In genomic region chr2:32509287-32509686, GRCm38 (mm10) we compare ENCODE assay signal across 8 mouse cellular contexts. TPM values are rescaled to one million over a fixed set of nuclear protein-coding genes. Genes with fewer than 3 reads are reported as not detected.
A peak's percentile ranks its signal among the peaks of the same experiment; 100 is the strongest.
DNase-seq lines count a peak whose midpoint lies in the region; ATAC-seq and TF ChIP-seq lines count a peak whose summit lies in the region.

No protein-coding gene starts in this region.

- peak; percentile 58 for DNase-seq in hindbrain, embryonic 11.5 days (ENCODE audit: low spot score)
- DNase-seq in limb, embryonic 14.5 days (ENCODE audit: low spot score), result peak; percentile 40
- no peak for DNase-seq in cerebellum, postnatal 25 days
- DNase-seq in ovary, adult 18-20 months (ENCODE audit: low spot score), result no peak
- no peak for DNase-seq in ovary, postnatal 10 days (ENCODE audit: low spot score)

- H3K4me1 ChIP-seq in hindbrain, embryonic 11.5 days (replicated peaks; ENCODE audit: control insufficient read depth, insufficient read depth, low read length), result 0 out of 2 replicates have a peak, but pooled peaks cover 2% of the 10 kb centered on the region
- H3K4me1 ChIP-seq in hindbrain, embryonic 12.5 days, result peaks cover 9% of the 10 kb centered on the region; the same call in 1 of the 2 replicates
- H3K4me1 ChIP-seq in brown adipose tissue, adult 24 weeks (ENCODE audit: control insufficient read depth, insufficient read depth, insufficient read length, low read length), result peaks cover 29% of the 10 kb centered on the region
- H3K4me1 ChIP-seq in heart, embryonic 14.5 days (ENCODE audit: control insufficient read depth in 2 of 2, insufficient read depth in 2 of 2, low read length in 2 of 2), result peaks cover 11 to 15% of the 10 kb centered on the region in 2 experiments
- peaks cover 9% of the 10 kb centered on the region; the same call in 1 of the 2 replicates for H3K4me1 ChIP-seq in limb, embryonic 14.5 days (ENCODE audit: control insufficient read depth, insufficient read depth, low read length)

- no peak overlapping the region for H3K4me3 ChIP-seq in hindbrain, embryonic 11.5 days (ENCODE audit: low read depth, low read length)
- no peak overlapping the region for H3K4me3 ChIP-seq in hindbrain, embryonic 12.5 days
- no peak overlapping the region for H3K4me3 ChIP-seq in brown adipose tissue, adult 24 weeks (ENCODE audit: insufficient read depth, low read depth, low read length)
- no peak overlapping the region for H3K4me3 ChIP-seq in heart, embryonic 14.5 days (ENCODE audit: control insufficient read depth in 1 of 2, insufficient read depth in 1 of 2, low read depth in 1 of 2, low read length in 2 of 2)
- no peak overlapping the region for H3K4me3 ChIP-seq in limb, embryonic 14.5 days (replicated peaks; ENCODE audit: low read length)

- no peak overlapping the region for H3K4me2 ChIP-seq in hindbrain, embryonic 11.5 days (replicated peaks; ENCODE audit: low read depth, low read length)
- no peak overlapping the region for H3K4me2 ChIP-seq in hindbrain, embryonic 12.5 days (replicated peaks)
- no peak overlapping the region for H3K4me2 ChIP-seq in heart, embryonic 14.5 days (ENCODE audit: low read length)
- no peak overlapping the region for H3K4me2 ChIP-seq in limb, embryonic 14.5 days (replicated peaks; ENCODE audit: low read depth, low read length, severe bottlenecking)

- ATAC-seq in hindbrain, embryonic 11.5 days (ENCODE audit: low FRiP score), result no peak
- no peak for ATAC-seq in hindbrain, embryonic 12.5 days (ENCODE audit: low FRiP score)
- ATAC-seq in heart, embryonic 14.5 days (ENCODE audit: insufficient number of reproducible peaks, insufficient read depth, low FRiP score, low read depth), result no peak
- ATAC-seq in limb, embryonic 14.5 days (ENCODE audit: low FRiP score, low read depth), result no peak; the same call in 1 of the 2 replicates

- WGBS in hindbrain, embryonic 11.5 days, result 43% methylated on average over 4 of the region's 4 CpGs
- 44% methylated on average over 4 of the region's 4 CpGs for WGBS in hindbrain, embryonic 12.5 days
- 7% methylated on average over 4 of the region's 4 CpGs for WGBS in heart, embryonic 14.5 days
- WGBS in limb, embryonic 14.5 days, result 7% methylated on average over 4 of the region's 4 CpGs

- no peaks in the 10 kb centered on the region for H3K36me3 ChIP-seq in hindbrain, embryonic 11.5 days (ENCODE audit: control insufficient read depth, insufficient read depth, low read length)
- H3K36me3 ChIP-seq in hindbrain, embryonic 12.5 days, result no peaks in the 10 kb centered on the region
- no peaks in the 10 kb centered on the region for H3K36me3 ChIP-seq in heart, embryonic 14.5 days (ENCODE audit: control insufficient read depth, insufficient read depth, low read length)
- H3K36me3 ChIP-seq in limb, embryonic 14.5 days (ENCODE audit: control insufficient read depth, insufficient read depth, low read length), result no peaks in the 10 kb centered on the region

- TF ChIP-seq POLR2A in limb, embryonic 14.5 days (IDR thresholded peaks at IDR 0.05; ENCODE audit: borderline replicate concordance, extremely low read depth, insufficient read depth, insufficient read length), result no peak

- H3K27ac ChIP-seq in hindbrain, embryonic 11.5 days (ENCODE audit: low read depth, low read length), result peak overlapping the region; percentile 45; the same call in 1 of the 2 replicates
- H3K27ac ChIP-seq in hindbrain, embryonic 12.5 days, result no peak overlapping the region; the same call in 1 of the 2 replicates
- peak overlapping the region; percentile 96 for H3K27ac ChIP-seq in brown adipose tissue, adult 24 weeks (replicated peaks; ENCODE audit: low read depth, low read length)
- H3K27ac ChIP-seq in heart, embryonic 14.5 days (replicated peaks in 1 of 2; ENCODE audit: control insufficient read depth in 1 of 2, insufficient read depth in 1 of 2, low read depth in 2 of 2, low read length in 2 of 2), result peak overlapping the region; percentile 69 to 77; a peak in 3 of 4 replicates
- H3K27ac ChIP-seq in limb, embryonic 14.5 days (replicated peaks; ENCODE audit: low read depth, low read length), result 0 out of 2 replicates have a peak overlapping the region, but pooled peaks have one; percentile 28

- no peaks in the 10 kb centered on the region for H3K27me3 ChIP-seq in hindbrain, embryonic 11.5 days (ENCODE audit: control insufficient read depth, insufficient read depth, low read length)
- H3K27me3 ChIP-seq in hindbrain, embryonic 12.5 days, result no peaks in the 10 kb centered on the region
- no peaks in the 10 kb centered on the region for H3K27me3 ChIP-seq in heart, embryonic 14.5 days (ENCODE audit: control insufficient read depth, insufficient read depth, low read length)
- H3K27me3 ChIP-seq in limb, embryonic 14.5 days (ENCODE audit: control insufficient read depth, insufficient read depth, low read length), result no peaks in the 10 kb centered on the region

- H3K9me3 ChIP-seq in hindbrain, embryonic 11.5 days (ENCODE audit: control insufficient read depth, low read length), result no peaks in the 10 kb centered on the region
- H3K9me3 ChIP-seq in hindbrain, embryonic 12.5 days (replicated peaks), result peaks cover 3% of the 10 kb centered on the region; the same call in 1 of the 2 replicates
- 0 out of 2 replicates have a peak, but pooled peaks cover 3% of the 10 kb centered on the region for H3K9me3 ChIP-seq in heart, embryonic 14.5 days (ENCODE audit: control insufficient read depth, low read length)
- peaks cover 4% of the 10 kb centered on the region; the same call in 1 of the 2 replicates for H3K9me3 ChIP-seq in limb, embryonic 14.5 days (ENCODE audit: control insufficient read depth, low read length)

- no peak overlapping the region for H3K9ac ChIP-seq in hindbrain, embryonic 11.5 days (ENCODE audit: low read depth, low read length)
- no peak overlapping the region for H3K9ac ChIP-seq in hindbrain, embryonic 12.5 days
- H3K9ac ChIP-seq in heart, embryonic 14.5 days (ENCODE audit: low read length), result no peak overlapping the region
- no peak overlapping the region for H3K9ac ChIP-seq in limb, embryonic 14.5 days (ENCODE audit: low read depth, low read length, severe bottlenecking)

RNA-seq across cellular contexts. Expression of gene Fam102a, which starts 25.8 kb away (rescaled TPM):
- polyA plus RNA-seq in hindbrain, embryonic 11.5 days (2014; fragmentation: Nextera tagmentation; extraction: Ambion mirVana), result 9.0 and 9.2 TPM in 2 replicates
- 12.6 and 15.5 TPM in 2 replicates for polyA plus RNA-seq in hindbrain, embryonic 12.5 days (2016; fragmentation: Nextera tagmentation; extraction: Ambion mirVana)
- 6.3 and 15.4 TPM in 2 replicates for polyA plus RNA-seq in brown adipose tissue, adult 24 weeks (2012; ENCODE audit: insufficient read depth, insufficient read length, missing spikeins)
- 5.8 and 6.3 TPM in 2 replicates for polyA plus RNA-seq in heart, embryonic 14.5 days (2014; fragmentation: Nextera tagmentation; extraction: Ambion mirVana)
- 15.3 and 22.8 TPM in 2 replicates for polyA plus RNA-seq in limb, embryonic 14.5 days (2012; rRNA removed)
- 17.2 TPM in 2 replicates for polyA plus RNA-seq in limb, embryonic 14.5 days (2014; fragmentation: Nextera tagmentation; extraction: Ambion mirVana)

RNA-seq across cellular contexts. Expression of gene Slc25a25, which starts 58.0 kb away (rescaled TPM):
- polyA plus RNA-seq in hindbrain, embryonic 11.5 days (2014; fragmentation: Nextera tagmentation; extraction: Ambion mirVana), result 19.5 and 28.4 TPM in 2 replicates
- polyA plus RNA-seq in hindbrain, embryonic 12.5 days (2016; fragmentation: Nextera tagmentation; extraction: Ambion mirVana), result 40.2 and 41.6 TPM in 2 replicates
- polyA plus RNA-seq in brown adipose tissue, adult 24 weeks (2012; ENCODE audit: insufficient read depth, insufficient read length, missing spikeins), result 9.2 and 11.0 TPM in 2 replicates
- polyA plus RNA-seq in heart, embryonic 14.5 days (2014; fragmentation: Nextera tagmentation; extraction: Ambion mirVana), result 6.6 and 8.0 TPM in 2 replicates
- 17.4 and 19.2 TPM in 2 replicates for polyA plus RNA-seq in limb, embryonic 14.5 days (2012; rRNA removed)
- polyA plus RNA-seq in limb, embryonic 14.5 days (2014; fragmentation: Nextera tagmentation; extraction: Ambion mirVana), result 12.7 and 15.1 TPM in 2 replicates

RNA-seq across cellular contexts. Expression of gene Naif1, which starts 59.0 kb away (rescaled TPM):
- polyA plus RNA-seq in hindbrain, embryonic 11.5 days (2014; fragmentation: Nextera tagmentation; extraction: Ambion mirVana), result 5.2 and 6.0 TPM in 2 replicates
- 5.9 and 6.2 TPM in 2 replicates for polyA plus RNA-seq in hindbrain, embryonic 12.5 days (2016; fragmentation: Nextera tagmentation; extraction: Ambion mirVana)
- polyA plus RNA-seq in brown adipose tissue, adult 24 weeks (2012; ENCODE audit: insufficient read depth, insufficient read length, missing spikeins), result 1.8 and 2.1 TPM in 2 replicates
- 4.5 and 4.7 TPM in 2 replicates for polyA plus RNA-seq in heart, embryonic 14.5 days (2014; fragmentation: Nextera tagmentation; extraction: Ambion mirVana)
- polyA plus RNA-seq in limb, embryonic 14.5 days (2012; rRNA removed), result 4.5 and 5.1 TPM in 2 replicates
- 4.2 and 5.4 TPM in 2 replicates for polyA plus RNA-seq in limb, embryonic 14.5 days (2014; fragmentation: Nextera tagmentation; extraction: Ambion mirVana)

Comparison
In these comparisons a context has a peak if more than half of its experiments do, and no peak if none do; other contexts are left out.
1. DNase-seq: peak in hindbrain, embryonic 11.5 days (single experiment) and limb, embryonic 14.5 days (single experiment); none in cerebellum, postnatal 25 days (0 of 2), ovary, adult 18-20 months (single experiment) and ovary, postnatal 10 days (single experiment).